Mouse (Mus musculus): ENCODE data around the gene Gdap1l1. TPM values are rescaled to one million over a fixed set of nuclear protein-coding genes. Genes with fewer than 3 reads are reported as not detected.

Gene Gdap1l1
- total RNA-seq, 2 experiments from 2014 or later: not detected

Other genes starting within 250 kb of the Gdap1l1 start
- under 1 TPM; 0.10 to 0.32 TPM for gene Tox2, start 235.4 kb upstream of the Gdap1l1 start, total RNA-seq (2021)
- gene Jph2, start 40.5 kb upstream of the Gdap1l1 start, total RNA-seq (2021): 100 to 1,000 TPM; 424 to 451 TPM
- gene Oser1, start 13.8 kb upstream of the Gdap1l1 start, total RNA-seq (2021): 10 to 100 TPM; 23.8 to 27.0 TPM
- gene Fitm2, start 34.2 kb downstream of the Gdap1l1 start, total RNA-seq (2021): 10 to 100 TPM; 72.3 to 83.1 TPM
- gene R3hdml, start 53.8 kb downstream of the Gdap1l1 start, total RNA-seq (2021): not detected
- not detected for gene Hnf4a, start 68.3 kb downstream of the Gdap1l1 start, total RNA-seq (2021)
- gene Ttpal, start 163.8 kb downstream of the Gdap1l1 start, total RNA-seq (2021): 1 to 10 TPM; 4.8 to 5.6 TPM
- gene Serinc3, start 206.7 kb downstream of the Gdap1l1 start, total RNA-seq (2021): 100 to 1,000 TPM in 1 of 2 experiments, 10 to 100 TPM in 1; 97.5 to 115 TPM
- 10 to 100 TPM; 72.1 to 93.5 TPM for gene Pkig, start 219.9 kb downstream of the Gdap1l1 start, total RNA-seq (2021)

Data from gastrocnemius, postnatal 25 days (tissue).